Mouse (Mus musculus): ENCODE measurements around the gene Cenpc1. TPM values are rescaled to one million over a fixed set of nuclear protein-coding genes. Genes with fewer than 3 reads are reported as not detected.
A peak's percentile ranks its signal among the peaks of the same experiment; 100 is the strongest.

The Cenpc1 gene
- total and polyA plus RNA-seq, 3 experiments: 14.1 to 30.6 (median 20.6) TPM

GRCm38 (mm10) chr5:85977646-85978426, 87.5 kb downstream of the Cenpc1 start:
- Histone ChIP-seq H3K4me3 (replicated peaks in 1 of 3; ENCODE audit: low read depth in 2 of 3, low read length in 2 of 3, poor library complexity in 1 of 3) (no peak overlapping the region), H3K79me2 (replicated peaks; ENCODE audit: control insufficient read depth, extremely low read depth, insufficient read depth, poor library complexity, severe bottlenecking) (no peaks in the 10 kb centered on the region), H3K27me3 (replicated peaks) (no peaks in the 10 kb centered on the region), H3K27ac (ENCODE audit: insufficient read depth, low read depth) (no peak overlapping the region), H3K4me1 (ENCODE audit: control insufficient read depth in 1 of 2, insufficient read depth in 2 of 2) (peaks cover 6 to 12% of the 10 kb centered on the region in 2 experiments; a peak in 3 of 4 replicates), H3K36me3 (replicated peaks in 1 of 2; ENCODE audit: control insufficient read depth in 1 of 2, insufficient read depth in 1 of 2, low read length in 1 of 2) (no peaks in the 10 kb centered on the region), H3K9ac (ENCODE audit: insufficient read depth, low read depth) (no peak overlapping the region), H3K4me2 (ENCODE audit: insufficient read depth, low read depth, poor library complexity, severe bottlenecking) (peak overlapping the region; percentile 51; the same call in 1 of the 2 replicates), H3K9me3 (replicated peaks; ENCODE audit: low read length) (no peaks in the 10 kb centered on the region)
- peak; percentile 77 for TF ChIP-seq JUND (conservative IDR thresholded peaks at IDR 0.05; ENCODE audit: low read depth, low read length)
- no peak for TF ChIP-seq MAZ (IDR thresholded peaks at IDR 0.05; ENCODE audit: low read depth, low read length)
- TF ChIP-seq MAFK (IDR thresholded peaks at IDR 0.05; ENCODE audit: insufficient replicate concordance, low read length): peak; percentile 46; the same call in 1 of the 2 replicates
- TF ChIP-seq E2F4 (IDR thresholded peaks at IDR 0.05; ENCODE audit: insufficient replicate concordance, low read depth, low read length): no peak
- no peak for TF ChIP-seq USF1 (IDR thresholded peaks at IDR 0.05; ENCODE audit: low read depth, low read length)
- TF ChIP-seq NELFE (IDR thresholded peaks at IDR 0.05; ENCODE audit: low read depth, low read length): no peak
- peak; percentile 62; the same call in 1 of the 2 replicates for TF ChIP-seq MYC (IDR thresholded peaks at IDR 0.05; ENCODE audit: low read depth, low read length)
- TF ChIP-seq CHD2 (IDR thresholded peaks at IDR 0.05; ENCODE audit: low read length): peak; percentile 73; the same call in 1 of the 2 replicates
- peak; percentile 46; the same call in 1 of the 2 replicates for TF ChIP-seq MAX (IDR thresholded peaks at IDR 0.05; ENCODE audit: low read length)
- TF ChIP-seq RAD21 (IDR thresholded peaks at IDR 0.05; ENCODE audit: low read depth, low read length): no peak
- TF ChIP-seq SIN3A (IDR thresholded peaks at IDR 0.05; ENCODE audit: low read length): peak; percentile 83
- TF ChIP-seq RCOR1 (conservative IDR thresholded peaks at IDR 0.05; ENCODE audit: low read depth, low read length): peak; percentile 93
- TF ChIP-seq TCF12 (IDR thresholded peaks at IDR 0.05; ENCODE audit: low read depth, low read length): peak; percentile 60
- no peak for TF ChIP-seq ZC3H11A (IDR thresholded peaks at IDR 0.05; ENCODE audit: low read depth, low read length)
- TF ChIP-seq UBTF (IDR thresholded peaks at IDR 0.05; ENCODE audit: low read depth, low read length): no peak
- TF ChIP-seq JUN (IDR thresholded peaks at IDR 0.05; ENCODE audit: insufficient read depth, low read depth, low read length): peak; percentile 75
- TF ChIP-seq ETS1 (conservative IDR thresholded peaks at IDR 0.05; ENCODE audit: low read depth, low read length): peak; percentile 65
- peak; percentile 95 for TF ChIP-seq EP300 (IDR thresholded peaks at IDR 0.05; ENCODE audit: low read length)
- TF ChIP-seq BHLHE40 (IDR thresholded peaks at IDR 0.05; ENCODE audit: low read depth, low read length): peak; percentile 54
- TF ChIP-seq MEF2A (IDR thresholded peaks at IDR 0.05; ENCODE audit: borderline replicate concordance, low read depth, low read length): peak; percentile 84
- TF ChIP-seq ZNF384 (IDR thresholded peaks at IDR 0.05; ENCODE audit: low read depth, low read length): peak; percentile 94
- no peak for TF ChIP-seq CTCF (conservative IDR thresholded peaks at IDR 0.05 in 1 of 2, IDR thresholded peaks at IDR 0.05 in 1 of 2; ENCODE audit: low read depth in 2 of 2, low read length in 2 of 2)
- peak; percentile 89 for TF ChIP-seq IRF4 (IDR thresholded peaks at IDR 0.05; ENCODE audit: low read depth, low read length)
- TF ChIP-seq PAX5 (IDR thresholded peaks at IDR 0.05; ENCODE audit: low read length): no peak
- in situ Hi-C loops (cut with MboI; ENCODE audit: low pct_ligation_motif_present, low pct_unique_long_range_greater_than_20kb, low sequenced_read_pairs) (no loop called here), dilution Hi-C loops (cut with MboI; ENCODE audit: extremely low pct_ligation_motif_present, extremely low pct_unique_long_range_greater_than_20kb, low sequenced_read_pairs) (no loop called here)
- DNase-seq (ENCODE audit: extremely low read depth): peak; percentile 33

Data from CH12.LX (cell line).